ENCODE assay signal across 15 mouse cellular contexts in the genomic region with DNA sequence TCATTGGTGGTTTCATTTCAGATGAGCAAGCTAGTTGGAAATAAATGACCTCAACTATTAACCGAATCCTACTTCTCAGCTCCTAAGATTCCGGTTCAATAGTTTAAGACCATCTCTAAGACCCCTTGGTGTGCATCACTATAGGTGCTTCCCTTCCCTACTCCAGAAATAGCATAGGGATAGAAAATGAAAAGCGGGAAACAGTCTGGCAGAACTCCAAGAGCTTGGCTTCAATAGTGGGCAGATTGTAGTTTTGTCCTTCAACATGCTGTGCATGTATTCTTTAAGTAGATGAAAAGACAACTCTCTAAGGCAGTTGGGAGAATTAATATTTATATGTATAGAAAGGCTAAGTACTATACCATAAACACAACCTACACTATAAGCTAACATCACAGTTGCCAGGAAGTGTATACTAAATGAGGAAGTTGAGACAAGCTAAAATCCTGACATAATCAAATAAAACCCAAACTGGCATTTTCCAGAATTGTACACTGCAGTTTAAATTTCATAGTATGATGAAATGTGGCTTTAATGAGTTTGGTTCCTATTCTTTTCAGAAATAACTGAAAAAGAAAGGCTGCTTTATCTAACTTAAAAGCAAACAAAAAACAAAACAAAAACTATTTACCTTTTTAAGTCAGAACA. TPM values are rescaled to one million over a fixed set of nuclear protein-coding genes. Genes with fewer than 3 reads are reported as not detected.
DNase-seq lines count a peak whose midpoint lies in the region; ATAC-seq and TF ChIP-seq lines count a peak whose summit lies in the region.
"Had no signal": no experiment of that assay in that cellular context is flagged by ENCODE, and none has a peak within 500 bp of the region (broad histone marks: within the 10 kb centered on the region; RNA-seq: fewer than 3 reads in every experiment).

No protein-coding gene starts in this region.

- DNase-seq in heart, embryonic 10.5 days (ENCODE audit: low spot score): no peak
- no peak for DNase-seq in liver, embryonic 13.5 days
- no peak for DNase-seq in liver, postnatal 0 days
- peak; percentile 48 to 50 for DNase-seq in cerebellum, adult 18-20 months
- DNase-seq in thymus, postnatal 0 days (ENCODE audit: low spot score): no peak
- DNase-seq in midbrain, embryonic 11.5 days (ENCODE audit: low spot score, missing footprints): no peak
- DNase-seq: adrenal gland, postnatal 25 days; gastrocnemius, postnatal 14 days; thymus, adult 2 months had no signal

- no peak overlapping the region; the same call in 1 of the 2 replicates for H3K9ac ChIP-seq in heart, embryonic 14.5 days (ENCODE audit: low read length)
- H3K9ac ChIP-seq in liver, embryonic 13.5 days: no peak overlapping the region
- H3K9ac ChIP-seq in liver, postnatal 0 days (replicated peaks): no peak overlapping the region
- H3K9ac ChIP-seq in midbrain, embryonic 11.5 days (ENCODE audit: low read length): no peak overlapping the region
- H3K9ac ChIP-seq: limb, embryonic 12.5 days had no signal

- WGBS in heart, embryonic 14.5 days: 61% methylated on average over 3 of the region's 3 CpGs
- 78% methylated on average over 3 of the region's 3 CpGs for WGBS in heart, embryonic 10.5 days
- 92% methylated on average over 3 of the region's 3 CpGs for WGBS in liver, embryonic 13.5 days (ENCODE audit: insufficient replicate concordance)
- 79% methylated on average over 3 of the region's 3 CpGs for WGBS in liver, postnatal 0 days (ENCODE audit: insufficient replicate concordance)
- 93% methylated on average over 3 of the region's 3 CpGs for WGBS in midbrain, embryonic 11.5 days

- H3K27me3 ChIP-seq in heart, embryonic 14.5 days (ENCODE audit: control insufficient read depth, insufficient read depth, low read length): no peaks in the 10 kb centered on the region
- no peaks in the 10 kb centered on the region for H3K27me3 ChIP-seq in heart, embryonic 10.5 days (ENCODE audit: insufficient read depth, poor library complexity, severe bottlenecking)
- H3K27me3 ChIP-seq in liver, embryonic 13.5 days: no peaks in the 10 kb centered on the region
- H3K27me3 ChIP-seq in liver, postnatal 0 days (ENCODE audit: insufficient read depth, low read length): no peaks in the 10 kb centered on the region
- H3K27me3 ChIP-seq in midbrain, embryonic 11.5 days (ENCODE audit: control insufficient read depth, insufficient read depth, low read length): no peaks in the 10 kb centered on the region
- H3K27me3 ChIP-seq: CH12.LX; limb, embryonic 12.5 days had no signal

- no peak overlapping the region for H3K4me3 ChIP-seq in heart, embryonic 14.5 days (ENCODE audit: control insufficient read depth in 1 of 2, insufficient read depth in 1 of 2, low read depth in 1 of 2, low read length in 2 of 2)
- no peak overlapping the region for H3K4me3 ChIP-seq in heart, embryonic 10.5 days
- no peak overlapping the region for H3K4me3 ChIP-seq in liver, embryonic 13.5 days (replicated peaks)
- H3K4me3 ChIP-seq in liver, postnatal 0 days (ENCODE audit: low read depth, low read length): no peak overlapping the region
- no peak overlapping the region for H3K4me3 ChIP-seq in midbrain, embryonic 11.5 days (ENCODE audit: low read depth, low read length)
- H3K4me3 ChIP-seq: forebrain, embryonic 10.5 days; limb, embryonic 12.5 days had no signal

- no peaks in the 10 kb centered on the region for H3K9me3 ChIP-seq in heart, embryonic 14.5 days (ENCODE audit: control insufficient read depth, low read length)
- no peaks in the 10 kb centered on the region for H3K9me3 ChIP-seq in heart, embryonic 10.5 days
- no peaks in the 10 kb centered on the region for H3K9me3 ChIP-seq in liver, embryonic 13.5 days (replicated peaks)
- no peaks in the 10 kb centered on the region for H3K9me3 ChIP-seq in liver, postnatal 0 days (ENCODE audit: low read length)
- H3K9me3 ChIP-seq in midbrain, embryonic 11.5 days (ENCODE audit: control insufficient read depth, low read length): no peaks in the 10 kb centered on the region
- H3K9me3 ChIP-seq: forebrain, embryonic 10.5 days; limb, embryonic 12.5 days had no signal

- TF ChIP-seq CTCF in liver, postnatal 0 days (IDR thresholded peaks at IDR 0.05; ENCODE audit: low read depth): no peak

- peak overlapping the region; percentile 38 for H3K4me2 ChIP-seq in heart, embryonic 14.5 days (ENCODE audit: low read length)
- no peak overlapping the region for H3K4me2 ChIP-seq in liver, embryonic 13.5 days
- no peak overlapping the region for H3K4me2 ChIP-seq in liver, postnatal 0 days (ENCODE audit: low read depth, low read length)
- no peak overlapping the region for H3K4me2 ChIP-seq in midbrain, embryonic 11.5 days
- H3K4me2 ChIP-seq: limb, embryonic 12.5 days had no signal

- H3K4me1 ChIP-seq in heart, embryonic 14.5 days (ENCODE audit: control insufficient read depth in 2 of 2, insufficient read depth in 2 of 2, low read length in 2 of 2): peaks cover 0 to 55% of the 10 kb centered on the region in 2 experiments; a peak in 2 of 4 replicates
- H3K4me1 ChIP-seq in heart, embryonic 10.5 days: peaks cover 28% of the 10 kb centered on the region
- H3K4me1 ChIP-seq in liver, embryonic 13.5 days (replicated peaks): peaks cover 94% of the 10 kb centered on the region
- H3K4me1 ChIP-seq in liver, postnatal 0 days (ENCODE audit: insufficient read depth): peaks cover 60% of the 10 kb centered on the region
- no peaks in the 10 kb centered on the region for H3K4me1 ChIP-seq in midbrain, embryonic 11.5 days (ENCODE audit: control insufficient read depth, insufficient read depth, low read length)

- H3K36me3 ChIP-seq in heart, embryonic 14.5 days (ENCODE audit: control insufficient read depth, insufficient read depth, low read length): no peaks in the 10 kb centered on the region
- H3K36me3 ChIP-seq in heart, embryonic 10.5 days: peaks cover 9% of the 10 kb centered on the region
- peaks cover 23% of the 10 kb centered on the region for H3K36me3 ChIP-seq in liver, embryonic 13.5 days
- 0 out of 2 replicates have a peak, but pooled peaks cover 5% of the 10 kb centered on the region for H3K36me3 ChIP-seq in liver, postnatal 0 days (replicated peaks; ENCODE audit: insufficient read depth, low read length)
- no peaks in the 10 kb centered on the region for H3K36me3 ChIP-seq in midbrain, embryonic 11.5 days (ENCODE audit: control insufficient read depth, insufficient read depth, low read length)

- ATAC-seq in heart, embryonic 14.5 days (ENCODE audit: insufficient number of reproducible peaks, insufficient read depth, low FRiP score, low read depth): no peak
- no peak for ATAC-seq in liver, embryonic 13.5 days (ENCODE audit: low read depth)
- no peak for ATAC-seq in liver, postnatal 0 days
- ATAC-seq in megakaryocyte progenitor cell, adult 5-6 weeks (replicated peaks; ENCODE audit: poor library complexity): peak; percentile 57; the same call in 1 of the 2 replicates
- no peak for ATAC-seq in midbrain, embryonic 11.5 days (ENCODE audit: low FRiP score)
- ATAC-seq: inflammation-experienced regulatory T-cells, adult 6 months had no signal

- H3K27ac ChIP-seq in heart, embryonic 14.5 days (replicated peaks in 1 of 2; ENCODE audit: control insufficient read depth in 1 of 2, insufficient read depth in 1 of 2, low read depth in 2 of 2, low read length in 2 of 2): no peak overlapping the region; a peak in 1 of 4 replicates
- H3K27ac ChIP-seq in heart, embryonic 10.5 days: no peak overlapping the region
- H3K27ac ChIP-seq in liver, embryonic 13.5 days: peak overlapping the region; percentile 45; the same call in 1 of the 2 replicates
- H3K27ac ChIP-seq in liver, postnatal 0 days (ENCODE audit: low read depth): no peak overlapping the region
- H3K27ac ChIP-seq in midbrain, embryonic 11.5 days (ENCODE audit: low read depth, low read length): no peak overlapping the region
- H3K27ac ChIP-seq: forebrain, embryonic 10.5 days; limb, embryonic 12.5 days had no signal

- TF ChIP-seq EP300 in liver, postnatal 0 days (IDR thresholded peaks at IDR 0.05; ENCODE audit: low read depth): no peak

RNA-seq across cellular contexts. Expression of a gene that starts 7.5 kb away (rescaled TPM):
- 172 and 177 TPM in 2 replicates for polyA plus RNA-seq in heart, embryonic 14.5 days (2014; fragmentation: Nextera tagmentation; extraction: Ambion mirVana)
- polyA plus RNA-seq in heart, embryonic 10.5 days (2016; fragmentation: Nextera tagmentation; extraction: Ambion mirVana): 143 and 206 TPM in 2 replicates
- polyA plus RNA-seq in liver, embryonic 13.5 days (2015; fragmentation: Nextera tagmentation; extraction: Ambion mirVana): 80.0 and 104 TPM in 2 replicates
- polyA plus RNA-seq in liver, postnatal 0 days (2015; fragmentation: Nextera tagmentation; extraction: Ambion mirVana): 34.1 and 42.4 TPM in 2 replicates
- 255 and 258 TPM in 2 replicates for total RNA-seq in megakaryocyte progenitor cell, adult 5-6 weeks (2015)
- total RNA-seq in megakaryocyte progenitor cell, adult 5-6 weeks (2017): 139 and 142 TPM in 2 replicates
- polyA plus RNA-seq in thymus, postnatal 0 days (2015; fragmentation: Nextera tagmentation; extraction: Ambion mirVana): 70.3 and 73.7 TPM in 2 replicates
- polyA plus RNA-seq in midbrain, embryonic 11.5 days (2014; fragmentation: Nextera tagmentation; extraction: Ambion mirVana): 173 and 189 TPM in 2 replicates

RNA-seq across cellular contexts. Expression of a gene that starts 57.6 kb away (rescaled TPM):
- polyA plus RNA-seq in heart, embryonic 14.5 days (2014; fragmentation: Nextera tagmentation; extraction: Ambion mirVana): 17.0 and 17.9 TPM in 2 replicates
- polyA plus RNA-seq in heart, embryonic 10.5 days (2016; fragmentation: Nextera tagmentation; extraction: Ambion mirVana): 14.4 and 19.7 TPM in 2 replicates
- polyA plus RNA-seq in liver, embryonic 13.5 days (2015; fragmentation: Nextera tagmentation; extraction: Ambion mirVana): 8.5 and 11.4 TPM in 2 replicates
- polyA plus RNA-seq in liver, postnatal 0 days (2015; fragmentation: Nextera tagmentation; extraction: Ambion mirVana): 7.8 and 8.0 TPM in 2 replicates
- 27.6 and 31.7 TPM in 2 replicates for total RNA-seq in megakaryocyte progenitor cell, adult 5-6 weeks (2015)
- 33.4 and 34.6 TPM in 2 replicates for total RNA-seq in megakaryocyte progenitor cell, adult 5-6 weeks (2017)
- polyA plus RNA-seq in thymus, postnatal 0 days (2015; fragmentation: Nextera tagmentation; extraction: Ambion mirVana): 20.2 and 20.3 TPM in 2 replicates
- 55.0 and 57.8 TPM in 2 replicates for polyA plus RNA-seq in midbrain, embryonic 11.5 days (2014; fragmentation: Nextera tagmentation; extraction: Ambion mirVana)

Comparison
In these comparisons a context has a peak if more than half of its experiments do, and no peak if none do; other contexts are left out.
1. DNase-seq: peak in cerebellum, adult 18-20 months (2 of 2); none in heart, embryonic 10.5 days (single experiment), liver, embryonic 13.5 days (single experiment), liver, postnatal 0 days (single experiment), thymus, postnatal 0 days (single experiment) and midbrain, embryonic 11.5 days (single experiment).